Mouse (Mus musculus) intestine, embryonic 16.5 days (tissue): ENCODE data around the gene Pgap2. TPM values are rescaled to one million over a fixed set of nuclear protein-coding genes. Genes with fewer than 3 reads are reported as not detected.
"Not testable (repeated sequence)": the region's sequence is repeated elsewhere in the genome, so short reads cannot be mapped to it uniquely, and the experiment has no call there.

Experiments
- ATAC-seq: fragments of 200-750 bp; cut with Nextera tagmentation; 2 replicates; pipeline ENCODE4 v1.8.0; 2017; ENCODE audit warnings: moderate TSS enrichment, moderate library complexity
- H3K27ac ChIP-seq: fragments of 300-500 bp; sonication (generic); 2 replicates; pipeline ENCODE4 v1.5.1; 2014; ENCODE audit warnings: mild to moderate bottlenecking, low read length
- H3K27me3 ChIP-seq: fragments of 300-500 bp; sonication (generic); replicated peaks from 2 replicates; pipeline ENCODE4 v1.6.1; 2014; ENCODE audit warnings: low read length, control low read depth, mixed read lengths; ENCODE audit not compliant: control insufficient read depth, insufficient read depth
- H3K36me3 ChIP-seq: fragments of 300-500 bp; sonication (generic); 2 replicates; pipeline ENCODE4 v1.6.1; 2014; ENCODE audit warnings: low read length, control low read depth; ENCODE audit not compliant: control insufficient read depth, insufficient read depth
- H3K4me1 ChIP-seq: fragments of 300-500 bp; sonication (generic); 2 replicates; pipeline ENCODE4 v1.6.1; 2014; ENCODE audit warnings: low read length, control low read depth, mixed read lengths; ENCODE audit not compliant: control insufficient read depth, insufficient read depth
- H3K4me2 ChIP-seq: fragments of 300-500 bp; sonication (generic); 2 replicates; pipeline ENCODE4 v1.6.1; 2014; ENCODE audit warnings: low read depth, low read length, control low read depth
- H3K4me3 ChIP-seq: fragments of 300-500 bp; sonication (generic); 2 replicates; pipeline ENCODE4 v1.5.1; 2014; ENCODE audit warnings: mild to moderate bottlenecking, low read length
- H3K9ac ChIP-seq: fragments of 300-500 bp; sonication (generic); 2 replicates; pipeline ENCODE4 v1.6.1; 2014; ENCODE audit warnings: low read depth, low read length
- H3K9me3 ChIP-seq: fragments of 300-500 bp; sonication (generic); 2 replicates; pipeline ENCODE4 v1.6.1; 2016; ENCODE audit warnings: low read length, control low read depth; ENCODE audit not compliant: control insufficient read depth
- WGBS: fragments of 180-500 bp; shearing (Covaris S2); extraction: QIAGEN DNeasy Blood & Tissue Kit; methylation state at CpG from one replicate; pipeline ENCODE4 v1.1.7; 2014; 5-methylcytosine and 5-hydroxymethylcytosine counted together
- polyA plus RNA-seq: library from polyadenylated mRNA; unstranded; fragments of >200 nt; fragmentation: Nextera tagmentation; extraction: Ambion mirVana; gene quantifications from 2 replicates; pipeline ENCODE4 v1.2.1, GENCODE M21; 2015

Pgap2 gene
- polyA plus RNA-seq, 1 experiment from 2014 or later, result 126 TPM

DNA sequence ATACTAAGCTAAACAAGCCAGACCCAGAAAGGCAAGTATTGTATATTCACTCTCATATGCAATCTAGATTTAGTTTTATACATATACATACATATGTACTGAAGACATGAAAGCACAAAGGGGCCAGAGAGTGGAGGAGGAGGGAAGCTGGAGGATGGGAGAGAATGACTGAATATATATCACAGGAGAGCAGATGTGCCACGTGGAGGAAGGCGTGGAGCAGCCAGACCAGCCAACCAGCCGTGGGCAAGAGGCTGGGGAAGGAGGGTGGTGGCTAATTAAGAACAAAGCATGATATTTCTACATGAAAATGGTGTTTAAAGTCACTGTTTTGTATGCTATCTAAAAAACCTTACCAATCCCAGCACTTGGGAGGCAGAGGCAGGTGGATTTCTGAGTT is 48.7 kb downstream of the Pgap2 start:
- H3K4me3 ChIP-seq, result no peak overlapping the region
- no peak for ATAC-seq

DNA sequence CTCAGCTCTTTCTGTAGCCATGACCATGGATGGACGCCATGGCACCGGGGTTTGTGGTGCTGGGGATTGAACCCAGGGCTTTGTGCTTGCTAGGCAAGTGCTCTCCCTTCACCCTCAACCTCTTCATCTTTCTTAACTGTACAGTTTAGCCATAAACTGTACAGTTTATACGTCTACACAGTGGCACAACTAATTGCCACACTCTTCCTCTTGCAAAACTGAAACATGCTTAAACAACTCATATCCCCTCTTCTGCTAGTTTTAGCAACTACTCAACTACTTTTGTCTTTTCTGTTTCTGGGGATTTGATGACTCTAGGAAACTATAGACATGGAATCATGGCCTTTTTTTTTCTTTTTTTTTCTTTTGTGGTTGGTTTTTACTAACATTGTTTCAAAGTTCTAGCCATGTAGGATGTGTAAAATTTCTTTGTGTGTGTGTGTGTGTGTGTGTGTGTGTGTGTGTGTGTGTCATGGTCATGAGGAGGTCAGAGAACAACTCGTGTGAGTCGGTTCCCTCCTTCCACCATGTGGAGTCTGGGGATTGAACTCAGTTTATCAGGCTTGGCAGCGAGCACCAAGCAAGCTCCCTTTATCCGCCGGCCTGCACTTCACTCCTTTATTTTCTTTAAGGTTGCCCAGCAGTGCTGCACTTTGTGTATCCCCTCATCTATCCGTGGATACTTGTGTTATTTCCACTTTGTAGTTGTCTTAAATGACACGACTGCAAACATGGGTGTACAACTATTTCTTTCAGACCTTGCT is 49.9 kb downstream of the Pgap2 start:
- H3K9me3 ChIP-seq, result no peaks in the 10 kb centered on the region
- ATAC-seq, result no peak
- H3K4me2 ChIP-seq, result no peak overlapping the region
- H3K27ac ChIP-seq, result no peak overlapping the region
- H3K27me3 ChIP-seq, result no peaks in the 10 kb centered on the region
- H3K36me3 ChIP-seq, result no peaks in the 10 kb centered on the region
- H3K4me3 ChIP-seq, result no peak overlapping the region
- no peak overlapping the region for H3K9ac ChIP-seq
- WGBS, result 86% methylated on average over 10 of the region's 10 CpGs
- no peaks in the 10 kb centered on the region for H3K4me1 ChIP-seq

More for the DNA sequence above, 48.7 kb downstream of the Pgap2 start:
- no peaks in the 10 kb centered on the region for H3K9me3 ChIP-seq
- H3K9ac ChIP-seq, result no peak overlapping the region
- 64% methylated on average over 3 of the region's 3 CpGs for WGBS
- H3K27ac ChIP-seq, result no peak overlapping the region
- H3K4me2 ChIP-seq, result no peak overlapping the region
- no peaks in the 10 kb centered on the region for H3K4me1 ChIP-seq
- H3K27me3 ChIP-seq, result no peaks in the 10 kb centered on the region
- H3K36me3 ChIP-seq, result no peaks in the 10 kb centered on the region

DNA sequence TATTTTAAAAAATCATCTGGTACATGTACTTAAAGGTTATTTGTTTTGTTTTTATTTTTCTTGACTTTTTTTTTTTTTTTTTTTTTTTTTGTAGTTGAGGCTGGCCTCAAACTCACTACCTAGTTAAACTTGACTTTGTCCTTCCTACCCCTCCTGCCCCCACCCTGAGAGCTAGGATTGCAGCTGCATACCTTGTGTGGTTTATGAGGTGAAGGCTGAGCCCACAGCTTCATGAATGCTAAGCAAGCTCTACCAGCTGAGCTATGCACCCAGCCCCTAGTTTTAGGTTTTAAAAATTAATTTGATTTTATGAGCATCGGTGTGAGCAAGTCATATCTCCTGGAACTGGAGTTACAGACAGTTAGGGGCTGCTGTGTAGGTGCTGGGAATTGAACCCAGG is 50.5 kb downstream of the Pgap2 start:
- H3K4me2 ChIP-seq, result no peak overlapping the region
- no peak overlapping the region for H3K4me3 ChIP-seq
- no peaks in the 10 kb centered on the region for H3K36me3 ChIP-seq
- no peak overlapping the region for H3K9ac ChIP-seq
- H3K9me3 ChIP-seq, result no peaks in the 10 kb centered on the region
- no peaks in the 10 kb centered on the region for H3K4me1 ChIP-seq
- H3K27ac ChIP-seq, result no peak overlapping the region
- no peak for ATAC-seq
- H3K27me3 ChIP-seq, result no peaks in the 10 kb centered on the region
- WGBS, result 90% methylated on average over 1 of the region's 1 CpGs

DNA sequence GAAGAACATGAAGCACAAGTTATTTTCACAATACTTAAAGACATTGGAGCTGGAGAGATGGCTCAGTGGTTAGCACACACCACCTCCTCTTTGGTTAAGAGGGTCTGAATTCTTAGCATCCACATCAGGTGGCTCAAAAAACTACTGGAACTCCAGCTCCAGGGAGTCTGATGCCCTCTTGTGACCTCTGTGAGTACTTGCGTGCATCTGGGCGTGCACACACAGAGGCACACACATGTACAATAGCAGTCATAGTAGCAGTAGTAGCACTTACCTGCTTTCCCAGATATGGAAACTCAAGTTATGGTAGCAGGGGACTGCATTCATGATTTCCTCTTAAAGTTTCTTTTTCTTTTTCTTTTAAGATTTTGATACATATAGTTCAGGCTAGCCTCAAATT is 53.0 kb downstream of the Pgap2 start:
- H3K4me2 ChIP-seq, result no peak overlapping the region
- WGBS, result 88% methylated on average over 2 of the region's 2 CpGs
- H3K27me3 ChIP-seq, result no peaks in the 10 kb centered on the region
- H3K4me1 ChIP-seq, result no peaks in the 10 kb centered on the region
- H3K4me3 ChIP-seq, result no peak overlapping the region
- no peaks in the 10 kb centered on the region for H3K9me3 ChIP-seq
- H3K9ac ChIP-seq, result no peak overlapping the region
- ATAC-seq, result no peak
- H3K36me3 ChIP-seq, result no peaks in the 10 kb centered on the region
- H3K27ac ChIP-seq, result no peak overlapping the region

DNA sequence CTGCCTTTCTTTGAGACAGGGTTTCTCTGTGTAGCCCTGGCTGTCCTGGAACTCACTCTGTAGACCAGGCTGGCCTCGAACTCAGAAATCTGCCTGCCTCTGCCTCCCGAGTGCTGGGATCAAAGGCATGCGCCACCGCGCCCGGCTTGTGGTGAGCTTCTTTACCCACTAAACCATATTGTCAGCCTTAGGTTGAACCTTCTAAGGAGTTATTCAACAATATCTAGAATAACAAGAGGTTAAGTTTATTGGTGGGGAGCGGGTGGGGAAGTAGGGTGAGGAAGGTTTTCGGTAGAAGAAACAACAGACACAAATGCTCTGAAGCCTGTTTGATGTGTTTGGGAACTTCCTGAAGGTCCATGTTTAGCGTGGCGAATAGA is 56.0 kb downstream of the Pgap2 start:
- 90% methylated on average over 10 of the region's 10 CpGs for WGBS
- not testable (repeated sequence) for H3K27ac ChIP-seq

DNA sequence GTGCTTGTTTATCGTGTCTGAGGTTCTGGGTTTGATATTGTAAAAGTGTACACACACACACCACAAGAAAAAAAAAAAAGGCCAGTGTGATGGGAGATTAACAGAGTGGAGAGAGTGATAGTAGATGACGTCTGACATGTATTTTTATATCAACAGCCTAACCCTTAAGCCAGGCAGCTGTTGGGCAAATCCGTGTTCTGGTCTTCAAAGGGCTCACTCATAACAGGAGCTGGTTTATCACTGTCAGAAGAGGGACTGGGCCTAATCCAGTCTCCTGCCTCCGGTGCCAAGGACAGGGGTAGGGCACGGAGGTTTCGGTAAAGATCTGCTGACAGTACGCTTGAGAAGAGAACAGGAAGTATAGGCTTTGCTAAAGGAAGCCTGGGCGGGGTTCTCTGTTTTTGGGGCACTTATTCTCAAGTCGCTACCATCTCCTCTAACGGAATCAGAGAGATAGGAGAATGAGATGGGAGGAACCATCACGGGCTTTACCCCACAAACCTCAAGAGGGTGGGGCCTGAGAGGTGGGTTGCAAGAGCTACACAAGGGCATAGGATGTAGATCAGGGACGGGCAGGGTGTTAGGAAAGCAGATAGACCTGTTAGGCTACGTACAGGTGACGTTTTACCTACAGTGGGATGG is 56.5 kb downstream of the Pgap2 start:
- Histone ChIP-seq H3K27ac (no peak overlapping the region), H3K4me1 (peaks cover 12% of the 10 kb centered on the region)
- WGBS, result 47% methylated on average over 14 of the region's 14 CpGs

More for the DNA sequence above, 56.0 kb downstream of the Pgap2 start:
- not testable (repeated sequence) for H3K27me3 ChIP-seq, H3K9ac ChIP-seq, H3K36me3 ChIP-seq, H3K4me3 ChIP-seq, ATAC-seq, H3K4me2 ChIP-seq, H3K9me3 ChIP-seq
- H3K4me1 ChIP-seq, result peaks cover 12% of the 10 kb centered on the region

DNA sequence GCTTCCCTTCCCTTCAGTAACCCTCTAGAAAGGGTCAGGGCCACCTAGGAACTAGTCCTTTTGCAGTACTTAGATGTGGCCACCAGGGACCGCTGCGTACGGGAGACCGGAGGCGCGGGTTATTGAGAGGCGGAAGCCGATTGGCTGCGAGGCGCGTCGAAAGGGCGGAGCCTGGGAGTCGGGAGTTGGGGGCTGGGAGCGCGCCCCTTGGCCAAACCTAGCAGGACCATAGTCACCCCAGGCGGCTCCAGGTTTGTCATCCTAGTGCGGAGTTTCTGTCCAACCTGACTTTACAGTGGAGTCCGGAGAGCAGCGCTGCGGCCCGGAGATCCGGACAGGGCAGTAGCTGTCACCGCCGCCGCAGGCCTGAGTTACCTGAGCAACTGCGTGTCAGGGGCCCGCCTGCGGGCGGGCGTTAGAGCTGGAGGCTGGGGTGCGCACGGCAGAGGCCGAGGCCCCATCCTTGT is 57.1 kb downstream of the Pgap2 start:
- Histone ChIP-seq H3K27ac (peak overlapping the region; percentile 76; the same call in 1 of the 2 replicates), H3K9me3 (no peaks in the 10 kb centered on the region), H3K4me3 (peak overlapping the region; percentile 85), H3K27me3 (no peaks in the 10 kb centered on the region), H3K4me2 (peak overlapping the region; percentile 73), H3K9ac (peak overlapping the region; percentile 79), H3K4me1 (peaks cover 12% of the 10 kb centered on the region), H3K36me3 (no peaks in the 10 kb centered on the region)
- peak; percentile 95 for ATAC-seq
- under 1% methylated on average over 34 of the region's 34 CpGs for WGBS

More for the DNA sequence above, 56.5 kb downstream of the Pgap2 start:
- Histone ChIP-seq H3K4me2 (peak overlapping the region; percentile 1; the same call in 1 of the 2 replicates), H3K4me3 (no peak overlapping the region), H3K27me3 (no peaks in the 10 kb centered on the region), H3K36me3 (no peaks in the 10 kb centered on the region), H3K9me3 (no peaks in the 10 kb centered on the region), H3K9ac (no peak overlapping the region)
- ATAC-seq, result peak; percentile 22

DNA sequence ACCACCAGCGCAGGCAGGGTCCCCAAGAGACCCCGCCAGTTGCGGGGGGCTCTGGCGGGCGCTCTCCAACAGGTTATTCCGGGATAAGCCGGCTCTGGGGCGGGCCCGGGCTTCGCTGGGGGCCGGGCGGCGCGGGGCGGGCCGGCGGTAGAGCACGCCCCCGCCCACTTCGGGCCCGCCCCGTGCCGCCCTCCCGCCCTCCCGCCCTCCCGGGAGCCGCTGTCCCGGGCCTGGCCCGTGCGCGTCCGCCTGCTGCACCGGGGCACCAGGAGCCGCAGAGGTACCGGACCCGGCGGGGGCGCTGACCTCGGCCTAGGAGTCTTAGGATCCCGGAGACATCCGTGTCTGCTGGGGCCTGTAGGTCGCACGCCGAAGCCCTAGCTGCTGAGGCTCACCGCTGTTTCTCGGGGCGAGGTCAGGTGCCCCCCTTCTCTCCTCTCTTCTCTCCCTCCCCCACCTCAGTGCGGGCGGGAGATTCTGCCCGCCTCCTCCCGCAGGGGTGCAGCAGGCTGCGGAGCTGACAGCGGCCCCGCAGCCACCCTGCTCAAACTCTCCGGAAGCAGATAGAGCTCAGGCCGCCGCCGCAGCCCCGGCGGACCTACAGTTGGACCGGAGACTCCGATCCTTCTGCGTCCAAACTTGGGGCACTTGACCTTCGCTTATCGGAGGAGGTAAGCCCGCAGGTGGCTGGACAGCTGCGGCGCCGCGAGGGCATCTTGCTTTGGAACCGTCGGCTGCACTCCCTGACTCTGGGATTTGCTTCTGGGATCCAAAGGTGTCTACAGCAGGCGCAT is 57.8 kb downstream of the Pgap2 start, which contains the start of gene Stim1:
TSS of gene Stim1 (plus strand) at position 206 of the 794 bp plus-strand sequence.
- peak within 1 kb of the TSS; percentile 76 for H3K27ac ChIP-seq
- H3K4me3 ChIP-seq, result peak within 1 kb of the TSS; percentile 85
- H3K9ac ChIP-seq, result peak within 1 kb of the TSS; percentile 79
- ATAC-seq, result peak; percentile 97
- peak within 1 kb of the TSS; percentile 73 for H3K4me2 ChIP-seq
- peaks cover 12% of the 10 kb centered on the region for H3K4me1 ChIP-seq
- H3K36me3 ChIP-seq, result no peaks in the 10 kb centered on the region
- H3K9me3 ChIP-seq, result no peaks in the 10 kb centered on the region
- under 1% methylated on average over 53 of the region's 73 CpGs for WGBS
- H3K27me3 ChIP-seq, result no peaks in the 10 kb centered on the region

DNA sequence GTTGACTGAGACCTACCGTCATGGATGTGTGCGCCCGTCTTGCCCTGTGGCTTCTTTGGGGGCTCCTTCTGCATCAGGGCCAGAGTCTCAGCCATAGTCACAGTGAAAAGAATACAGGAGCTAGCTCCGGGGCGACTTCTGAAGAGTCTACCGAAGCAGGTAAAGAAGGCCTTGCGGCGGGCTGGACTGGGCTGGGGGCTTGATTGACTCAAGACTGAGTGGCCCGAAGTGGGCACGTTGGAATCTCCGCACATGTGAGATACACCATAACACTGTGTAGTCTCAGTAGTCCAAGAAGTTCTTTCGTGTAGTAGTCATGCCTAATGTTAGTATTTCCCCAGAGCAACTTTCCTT is 58.4 kb downstream of the Pgap2 start:
- Histone ChIP-seq H3K4me3 (peak overlapping the region; percentile 85), H3K9me3 (no peaks in the 10 kb centered on the region), H3K9ac (peak overlapping the region; percentile 79), H3K27ac (no peak overlapping the region), H3K36me3 (no peaks in the 10 kb centered on the region), H3K27me3 (no peaks in the 10 kb centered on the region), H3K4me1 (peaks cover 12% of the 10 kb centered on the region), H3K4me2 (peak overlapping the region; percentile 73)
- no peak; the same call in none of the 2 replicates for ATAC-seq
- 6% methylated on average over 12 of the region's 12 CpGs for WGBS
